Mouse (Mus musculus) midbrain, embryonic 13.5 days (tissue): ENCODE measurements around the gene Gm4894. TPM values are rescaled to one million over a fixed set of nuclear protein-coding genes. Genes with fewer than 3 reads are reported as not detected.

Experiments used
- ATAC-seq: fragments of 200-750 bp; cut with Nextera tagmentation; 2 replicates; pipeline ENCODE4 v1.8.0; 2017; ENCODE audit warnings: mild to moderate bottlenecking, moderate TSS enrichment, moderate library complexity
- H3K27ac ChIP-seq: fragments of 300-500 bp; sonication (generic); 2 replicates; pipeline ENCODE4 v1.5.1; 2015; ENCODE audit warnings: inconsistent platforms, mild to moderate bottlenecking, moderate library complexity
- H3K27me3 ChIP-seq: fragments of 300-500 bp; sonication (generic); 2 replicates; pipeline ENCODE4 v1.6.1; 2015; ENCODE audit warnings: mild to moderate bottlenecking, inconsistent platforms
- H3K36me3 ChIP-seq: fragments of 300-500 bp; sonication (generic); 2 replicates; pipeline ENCODE4 v1.6.1; 2015; ENCODE audit warnings: mild to moderate bottlenecking, inconsistent platforms
- H3K4me1 ChIP-seq: fragments of 300-500 bp; sonication (generic); replicated peaks from 2 replicates; pipeline ENCODE4 v1.6.1; 2015; ENCODE audit warnings: inconsistent platforms
- H3K4me2 ChIP-seq: fragments of 300-500 bp; sonication (generic); replicated peaks from 2 replicates; pipeline ENCODE4 v1.6.1; 2015; ENCODE audit warnings: moderate library complexity, mild to moderate bottlenecking, inconsistent platforms
- H3K4me3 ChIP-seq: fragments of 300-500 bp; sonication (generic); replicated peaks from 2 replicates; pipeline ENCODE4 v1.5.1; 2015; ENCODE audit warnings: mild to moderate bottlenecking, inconsistent platforms
- H3K9ac ChIP-seq: fragments of 300-500 bp; sonication (generic); replicated peaks from 2 replicates; pipeline ENCODE4 v1.6.1; 2015; ENCODE audit warnings: mild to moderate bottlenecking, inconsistent platforms
- H3K9me3 ChIP-seq: fragments of 300-500 bp; sonication (generic); 2 replicates; pipeline ENCODE4 v1.6.1; 2016; ENCODE audit warnings: mild to moderate bottlenecking, inconsistent platforms
- WGBS: fragments of 180-500 bp; shearing (Covaris S2); methylation state at CpG from one replicate; pipeline ENCODE4 v1.1.7; 2015; 5-methylcytosine and 5-hydroxymethylcytosine counted together
- polyA plus RNA-seq: library from polyadenylated mRNA; unstranded; fragments of >200 nt; fragmentation: Nextera tagmentation; extraction: Ambion mirVana; gene quantifications from 2 replicates; pipeline ENCODE4 v1.2.1, GENCODE M21; 2015

Gm4894 gene
- polyA plus RNA-seq: not detected in 2 replicates

DNA sequence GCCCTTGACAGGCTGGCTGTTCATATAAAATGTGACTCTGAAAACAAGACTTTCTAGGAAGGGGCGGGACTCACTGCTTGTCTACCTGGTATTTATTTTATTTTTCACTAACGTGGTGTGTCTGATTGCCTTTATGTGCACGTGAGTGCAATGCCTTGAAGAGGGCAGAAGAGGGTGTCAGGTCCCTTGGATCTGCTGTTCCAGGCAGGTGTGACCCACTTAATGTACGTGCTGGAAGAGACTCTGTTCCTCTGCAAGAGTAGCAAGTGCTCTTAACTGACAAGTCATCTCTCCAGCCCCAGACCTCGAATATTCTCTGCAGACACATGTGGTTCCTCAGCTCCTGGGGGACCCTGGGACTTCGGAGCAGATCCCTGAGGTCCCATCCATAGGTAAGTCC is at the start of gene Gm4894:
TSS of gene Gm4894 (plus strand) at position 301 of the 400 bp plus-strand sequence.
- ATAC-seq: no peak
- Histone ChIP-seq H3K27me3 (no peaks in the 10 kb centered on the region), H3K36me3 (no peaks in the 10 kb centered on the region), H3K4me1 (no peaks in the 10 kb centered on the region), H3K4me2 (no peak within 1 kb of the TSS), H3K9ac (no peak within 1 kb of the TSS), H3K9me3 (no peaks in the 10 kb centered on the region), H3K4me3 (no peak within 1 kb of the TSS), H3K27ac (no peak within 1 kb of the TSS)
- 77% methylated on average over 6 of the region's 6 CpGs for WGBS

DNA sequence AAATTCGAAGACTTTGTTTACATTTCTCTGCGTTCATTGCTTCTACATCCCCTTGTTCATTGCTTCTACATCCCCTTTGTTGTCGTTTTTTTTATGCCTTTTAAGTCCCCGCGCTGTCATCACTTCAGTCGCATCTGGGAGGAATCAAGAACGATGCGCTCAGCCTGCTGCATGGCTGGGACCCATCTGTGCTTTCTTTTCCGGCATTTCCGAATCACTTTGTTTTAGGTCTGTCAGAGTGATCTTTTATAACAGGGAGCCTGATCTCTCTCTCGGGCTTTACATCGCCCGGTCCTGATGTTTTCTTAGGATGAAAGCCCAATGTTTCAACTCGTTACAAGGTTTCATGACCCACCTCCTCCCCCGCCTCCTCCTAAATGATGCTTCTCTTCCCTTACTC is 44.0 kb upstream of the Gm4894 start:
- no peak overlapping the region for H3K9ac ChIP-seq
- no peaks in the 10 kb centered on the region for H3K27me3 ChIP-seq
- ATAC-seq: 0 out of 2 replicates have a peak, but pooled peaks have one; percentile 53
- H3K4me3 ChIP-seq: no peak overlapping the region
- H3K4me1 ChIP-seq: peaks cover 28% of the 10 kb centered on the region
- H3K4me2 ChIP-seq: peak overlapping the region; percentile 9; the same call in 1 of the 2 replicates
- WGBS: 42% methylated on average over 15 of the region's 15 CpGs
- H3K9me3 ChIP-seq: no peaks in the 10 kb centered on the region
- H3K36me3 ChIP-seq: no peaks in the 10 kb centered on the region
- H3K27ac ChIP-seq: no peak overlapping the region

DNA sequence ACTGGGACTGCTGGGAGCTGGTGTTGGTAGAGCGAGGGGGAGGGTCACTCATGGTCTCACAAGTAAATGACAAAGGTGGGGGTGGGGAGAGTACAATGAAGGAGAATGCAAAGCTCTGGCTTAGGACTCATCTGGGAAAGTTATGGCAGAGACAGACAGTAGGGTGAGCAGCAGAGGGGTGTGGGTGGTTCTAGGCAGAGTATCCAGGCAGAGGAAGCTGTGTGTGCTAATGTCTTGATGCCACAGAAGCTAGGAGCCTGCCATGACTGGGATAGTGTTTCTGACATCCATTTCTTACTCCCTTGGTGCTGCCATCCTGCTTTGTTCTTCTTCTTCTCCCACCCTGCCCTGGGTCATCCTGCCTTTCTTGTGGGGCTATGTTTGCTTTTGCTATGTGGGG is 38.8 kb upstream of the Gm4894 start:
- Histone ChIP-seq H3K27me3 (no peaks in the 10 kb centered on the region), H3K9me3 (no peaks in the 10 kb centered on the region), H3K4me1 (peaks cover 25% of the 10 kb centered on the region), H3K36me3 (no peaks in the 10 kb centered on the region), H3K9ac (no peak overlapping the region), H3K4me2 (no peak overlapping the region), H3K27ac (no peak overlapping the region), H3K4me3 (no peak overlapping the region)
- 81% methylated on average over 1 of the region's 1 CpGs for WGBS
- ATAC-seq: no peak

- H3K9me3 ChIP-seq: no peaks in the 10 kb centered on the region
- no peak overlapping the region for H3K9ac ChIP-seq
- H3K4me2 ChIP-seq: no peak overlapping the region
- H3K27ac ChIP-seq: no peak overlapping the region
- no peak overlapping the region for H3K4me3 ChIP-seq
- no peak for ATAC-seq
- WGBS: 41% methylated on average over 2 of the region's 2 CpGs
- peaks cover 41% of the 10 kb centered on the region for H3K4me1 ChIP-seq
- H3K36me3 ChIP-seq: no peaks in the 10 kb centered on the region
- H3K27me3 ChIP-seq: no peaks in the 10 kb centered on the region
Observed at GRCm38 (mm10) chr9:49214734-49215133, 35.6 kb upstream of the Gm4894 start.

DNA sequence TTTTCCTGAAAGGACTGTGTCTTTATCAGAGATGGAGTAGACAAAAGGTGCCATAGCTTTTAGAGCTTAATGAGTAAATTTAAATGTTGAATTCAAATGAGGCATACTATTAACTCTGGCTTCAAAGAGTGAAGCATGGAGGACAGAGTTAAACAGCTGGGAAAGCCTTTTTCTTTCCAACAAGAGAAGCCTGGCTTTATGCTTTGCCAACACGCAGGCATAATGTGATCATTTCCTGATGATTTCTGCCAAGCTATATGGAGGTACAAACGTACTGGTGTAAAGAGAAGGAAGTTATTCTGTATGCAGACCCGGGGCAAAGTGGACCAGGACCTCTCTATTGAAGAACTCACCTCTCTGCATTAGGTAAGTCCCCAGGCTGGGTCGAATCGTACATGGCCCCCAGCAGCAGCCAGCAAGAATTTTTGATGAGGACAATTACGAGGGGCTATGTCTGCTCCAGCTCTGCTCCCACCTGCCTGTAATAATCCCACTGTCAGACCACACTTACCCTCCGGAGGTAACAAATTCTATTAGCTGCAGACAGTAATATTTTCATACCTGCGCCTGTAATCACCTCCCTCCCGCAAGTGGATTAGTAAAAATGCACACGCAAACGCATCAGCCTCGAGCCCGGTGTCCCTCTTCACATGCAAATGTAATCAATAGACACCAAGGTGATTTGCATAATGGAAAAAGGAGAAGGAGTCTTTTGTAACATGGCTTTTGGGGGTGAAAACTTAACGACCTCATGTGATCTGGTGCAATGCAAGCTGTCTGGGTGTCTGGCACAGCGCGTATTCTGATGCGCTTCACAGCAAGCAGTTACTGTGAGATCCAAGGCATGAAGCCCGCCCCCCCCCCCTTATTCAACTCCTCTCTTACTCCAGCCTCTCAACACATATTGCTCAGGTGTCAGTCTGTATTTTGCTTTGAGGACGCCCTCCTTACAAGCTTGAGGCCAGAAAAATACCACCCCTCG is 32.4 kb upstream of the Gm4894 start:
- H3K4me1 ChIP-seq: peaks cover 29% of the 10 kb centered on the region
- peak; percentile 83 for ATAC-seq
- H3K36me3 ChIP-seq: no peaks in the 10 kb centered on the region
- no peaks in the 10 kb centered on the region for H3K9me3 ChIP-seq
- WGBS: 42% methylated on average over 20 of the region's 20 CpGs
- no peak overlapping the region for H3K4me3 ChIP-seq
- peak overlapping the region; percentile 26 for H3K4me2 ChIP-seq
- peak overlapping the region; percentile 24; the same call in 1 of the 2 replicates for H3K9ac ChIP-seq
- peak overlapping the region; percentile 70 for H3K27ac ChIP-seq
- no peaks in the 10 kb centered on the region for H3K27me3 ChIP-seq

DNA sequence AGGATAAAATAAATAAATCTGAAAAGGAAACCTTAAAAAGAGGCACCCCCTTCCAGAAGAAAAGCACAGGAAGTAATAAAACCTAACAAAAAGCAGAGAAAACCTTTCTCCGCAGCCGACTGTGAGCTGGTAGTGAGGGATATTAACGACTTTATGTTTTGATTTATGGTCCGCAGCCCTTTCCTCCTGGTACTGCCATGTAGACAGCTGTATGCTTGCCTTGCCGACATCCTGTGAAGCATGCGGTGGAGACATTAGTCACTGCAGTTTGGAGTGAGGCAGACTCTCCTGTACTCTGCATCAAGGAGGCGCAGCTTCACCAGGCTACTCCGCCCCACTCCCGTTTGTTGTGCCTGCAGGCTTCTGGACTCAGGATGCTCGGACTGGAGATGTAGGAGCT is 25.8 kb upstream of the Gm4894 start:
- 83% methylated on average over 10 of the region's 10 CpGs for WGBS
- H3K4me2 ChIP-seq: no peak overlapping the region
- H3K27me3 ChIP-seq: no peaks in the 10 kb centered on the region
- H3K9me3 ChIP-seq: no peaks in the 10 kb centered on the region
- no peaks in the 10 kb centered on the region for H3K4me1 ChIP-seq
- no peak for ATAC-seq
- no peak overlapping the region for H3K4me3 ChIP-seq
- H3K9ac ChIP-seq: no peak overlapping the region
- H3K27ac ChIP-seq: no peak overlapping the region
- no peaks in the 10 kb centered on the region for H3K36me3 ChIP-seq

DNA sequence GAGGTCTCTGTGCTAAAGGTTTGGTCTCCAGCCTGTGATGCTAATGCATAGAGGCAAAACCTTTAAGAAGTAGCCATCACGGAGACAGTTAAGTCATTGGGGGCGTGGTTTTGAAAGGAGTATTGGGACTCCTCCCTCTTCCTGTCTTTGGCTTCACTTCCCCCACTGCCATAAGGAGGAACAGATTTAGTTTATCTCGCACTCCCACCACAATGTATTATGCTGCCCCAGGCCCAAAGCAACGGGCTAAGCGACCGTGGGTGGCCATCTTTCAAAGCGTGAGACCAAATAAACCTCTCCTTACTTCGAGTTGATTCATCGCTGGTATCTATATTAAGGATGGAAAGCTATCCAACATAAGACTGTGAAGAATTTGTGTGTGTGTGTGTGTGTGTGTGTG is 22.9 kb upstream of the Gm4894 start:
- no peak overlapping the region for H3K4me2 ChIP-seq
- H3K27me3 ChIP-seq: no peaks in the 10 kb centered on the region
- no peaks in the 10 kb centered on the region for H3K9me3 ChIP-seq
- no peak overlapping the region for H3K9ac ChIP-seq
- 76% methylated on average over 9 of the region's 9 CpGs for WGBS
- no peaks in the 10 kb centered on the region for H3K36me3 ChIP-seq
- H3K27ac ChIP-seq: no peak overlapping the region
- no peak overlapping the region for H3K4me3 ChIP-seq
- ATAC-seq: no peak
- no peaks in the 10 kb centered on the region for H3K4me1 ChIP-seq

DNA sequence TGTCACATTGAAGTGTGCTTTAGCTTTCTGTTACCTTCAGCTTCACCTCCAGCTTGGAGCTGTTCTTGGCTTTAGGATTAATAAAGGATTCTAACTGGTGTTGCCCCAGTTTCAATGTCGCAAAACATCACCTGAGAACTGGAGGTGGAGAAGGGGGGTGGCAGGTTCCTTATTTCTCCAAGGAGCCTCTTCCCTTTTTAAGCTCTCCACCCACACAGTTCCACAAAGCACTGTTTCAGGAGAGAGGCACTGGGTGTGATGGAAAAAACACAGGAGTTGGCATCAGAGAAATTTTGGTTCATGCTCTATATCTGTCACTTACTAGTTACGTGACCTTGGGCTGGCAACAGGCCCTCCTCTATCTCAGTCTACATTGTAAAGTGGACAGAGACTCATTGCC is 21.3 kb upstream of the Gm4894 start:
- no peaks in the 10 kb centered on the region for H3K27me3 ChIP-seq
- H3K4me2 ChIP-seq: no peak overlapping the region
- no peak for ATAC-seq
- no peaks in the 10 kb centered on the region for H3K4me1 ChIP-seq
- no peak overlapping the region for H3K4me3 ChIP-seq
- no peaks in the 10 kb centered on the region for H3K9me3 ChIP-seq
- WGBS: 96% methylated on average over 2 of the region's 2 CpGs
- no peak overlapping the region for H3K27ac ChIP-seq
- H3K9ac ChIP-seq: no peak overlapping the region
- H3K36me3 ChIP-seq: no peaks in the 10 kb centered on the region

DNA sequence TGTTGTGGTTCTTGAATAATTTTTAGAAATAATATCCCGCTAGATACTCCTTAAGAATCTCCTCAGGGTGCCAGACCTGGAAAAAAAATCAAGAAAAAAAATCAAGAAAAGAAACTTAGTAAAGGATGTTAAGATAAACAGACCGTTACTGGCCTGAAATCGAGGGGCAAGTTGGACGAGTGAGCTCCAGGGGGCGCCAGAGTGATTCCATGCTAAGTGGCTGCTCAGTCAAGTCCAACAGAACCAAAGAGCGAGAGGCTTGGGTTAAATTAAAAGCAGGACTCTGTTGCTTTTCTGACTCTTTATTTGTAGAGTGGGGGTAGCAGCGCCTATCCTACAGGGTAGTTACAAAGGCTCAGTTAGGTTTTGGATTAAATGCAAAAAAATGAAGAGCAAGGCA is 3.5 kb upstream of the Gm4894 start:
- peaks cover 10% of the 10 kb centered on the region for H3K4me1 ChIP-seq
- 42% methylated on average over 7 of the region's 7 CpGs for WGBS
- H3K4me2 ChIP-seq: no peak overlapping the region
- ATAC-seq: no peak
- H3K9ac ChIP-seq: no peak overlapping the region
- H3K9me3 ChIP-seq: no peaks in the 10 kb centered on the region
- no peak overlapping the region for H3K4me3 ChIP-seq
- no peaks in the 10 kb centered on the region for H3K36me3 ChIP-seq
- no peaks in the 10 kb centered on the region for H3K27me3 ChIP-seq
- H3K27ac ChIP-seq: no peak overlapping the region

- H3K4me1 ChIP-seq: 0 out of 2 replicates have a peak, but pooled peaks cover 4% of the 10 kb centered on the region
- H3K9me3 ChIP-seq: no peaks in the 10 kb centered on the region
- ATAC-seq: no peak
- H3K27me3 ChIP-seq: no peaks in the 10 kb centered on the region
- H3K4me2 ChIP-seq: no peak overlapping the region
- H3K36me3 ChIP-seq: no peaks in the 10 kb centered on the region
- H3K4me3 ChIP-seq: no peak overlapping the region
- 68% methylated on average over 7 of the region's 7 CpGs for WGBS
- H3K27ac ChIP-seq: no peak overlapping the region
- no peak overlapping the region for H3K9ac ChIP-seq
Observed at GRCm38 (mm10) chr9:49268949-49269348, 18.6 kb downstream of the Gm4894 start.

GRCm38 (mm10) chr9:49273566-49273965 is 23.2 kb downstream of the Gm4894 start:
- 38% methylated on average over 7 of the region's 7 CpGs for WGBS

DNA sequence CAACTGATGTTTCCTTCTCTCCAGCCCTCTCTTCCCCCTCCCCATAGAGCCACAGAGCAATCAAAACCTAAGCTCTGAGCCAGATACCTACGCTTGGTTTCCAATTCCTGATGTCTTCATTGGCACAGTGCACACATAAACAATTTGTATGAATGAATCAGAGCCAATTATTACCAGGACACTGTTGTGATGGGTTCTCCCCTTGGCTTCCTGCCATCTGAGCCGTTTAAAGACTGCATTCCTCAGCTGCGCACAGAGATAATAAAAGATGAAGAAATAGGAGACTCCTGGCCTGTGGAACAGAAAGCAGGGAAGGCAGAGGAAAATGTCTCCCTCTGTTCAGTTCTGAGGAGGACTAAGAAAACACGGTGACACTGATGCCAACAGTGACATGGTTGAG is 25.6 kb downstream of the Gm4894 start:
- WGBS: 60% methylated on average over 4 of the region's 4 CpGs
- Histone ChIP-seq H3K4me1 (no peaks in the 10 kb centered on the region), H3K4me3 (no peak overlapping the region), H3K9me3 (no peaks in the 10 kb centered on the region), H3K9ac (no peak overlapping the region), H3K36me3 (no peaks in the 10 kb centered on the region), H3K27me3 (no peaks in the 10 kb centered on the region), H3K4me2 (no peak overlapping the region), H3K27ac (no peak overlapping the region)
- ATAC-seq: no peak

More at GRCm38 (mm10) chr9:49273566-49273965, 23.2 kb downstream of the Gm4894 start:
- Histone ChIP-seq H3K4me1 (0 out of 2 replicates have a peak, but pooled peaks cover 4% of the 10 kb centered on the region), H3K27me3 (no peaks in the 10 kb centered on the region), H3K4me2 (no peak overlapping the region), H3K36me3 (no peaks in the 10 kb centered on the region), H3K9me3 (no peaks in the 10 kb centered on the region), H3K4me3 (no peak overlapping the region), H3K27ac (no peak overlapping the region), H3K9ac (no peak overlapping the region)
- ATAC-seq: no peak
